26 mouse cellular contexts compared by ENCODE assay signal in the genomic region with DNA sequence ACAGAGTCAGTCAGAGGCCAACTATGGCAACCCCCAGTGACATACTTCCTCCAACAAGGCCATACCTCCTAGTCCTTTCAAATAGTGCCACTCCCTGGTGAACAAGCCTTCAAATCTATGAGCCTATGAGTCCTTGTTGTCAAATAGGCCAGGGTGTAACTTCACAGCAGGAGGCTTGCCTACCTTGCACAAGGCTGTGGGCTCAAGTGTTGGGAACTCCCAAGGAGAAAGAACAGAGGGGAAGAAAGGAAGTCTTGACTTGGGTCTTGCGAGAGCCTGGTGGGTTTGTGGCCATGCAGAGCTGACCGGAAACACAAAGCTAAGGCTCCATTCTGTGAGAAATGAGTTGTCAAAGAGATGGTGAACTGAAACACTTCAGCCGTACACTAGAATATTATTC.
DNase-seq lines count a peak whose midpoint lies in the region; ATAC-seq and TF ChIP-seq lines count a peak whose summit lies in the region.
"Had no signal": no experiment of that assay in that cellular context is flagged by ENCODE, and none has a peak within 500 bp of the region (broad histone marks: within the 10 kb centered on the region; RNA-seq: fewer than 3 reads in every experiment).

No protein-coding gene starts in this region.

- TF ChIP-seq POLR2A in bone marrow, adult 2 months (IDR thresholded peaks at IDR 0.05; ENCODE audit: borderline replicate concordance, control insufficient read depth, low read depth, low read length), result no peak

- no peak overlapping the region for H3K9ac ChIP-seq in midbrain, embryonic 11.5 days (ENCODE audit: low read length)
- no peak overlapping the region for H3K9ac ChIP-seq in midbrain, postnatal 0 days (replicated peaks; ENCODE audit: low read length, poor library complexity, severe bottlenecking)
- H3K9ac ChIP-seq: embryonic facial prominence, embryonic 13.5 days; embryonic facial prominence, embryonic 15.5 days; forebrain, embryonic 12.5 days had no signal

- TF ChIP-seq CTCF in midbrain, postnatal 0 days (IDR thresholded peaks at IDR 0.05), result no peak
- TF ChIP-seq CTCF in bone marrow, adult 2 months (IDR thresholded peaks at IDR 0.05; ENCODE audit: control insufficient read depth, insufficient read depth, low read length), result no peak

- H3K9me3 ChIP-seq in midbrain, embryonic 11.5 days (ENCODE audit: control insufficient read depth, low read length), result no peaks in the 10 kb centered on the region
- no peaks in the 10 kb centered on the region for H3K9me3 ChIP-seq in midbrain, postnatal 0 days (ENCODE audit: low read length)
- H3K9me3 ChIP-seq: embryonic facial prominence, embryonic 13.5 days; embryonic facial prominence, embryonic 15.5 days; forebrain, embryonic 10.5 days; forebrain, embryonic 12.5 days had no signal

- H3K36me3 ChIP-seq in midbrain, embryonic 11.5 days (ENCODE audit: control insufficient read depth, insufficient read depth, low read length), result no peaks in the 10 kb centered on the region
- H3K36me3 ChIP-seq in midbrain, postnatal 0 days (ENCODE audit: insufficient read depth, low read length), result no peaks in the 10 kb centered on the region
- H3K36me3 ChIP-seq: embryonic facial prominence, embryonic 13.5 days; embryonic facial prominence, embryonic 15.5 days; forebrain, embryonic 10.5 days; forebrain, embryonic 12.5 days had no signal

- H3K4me3 ChIP-seq in midbrain, embryonic 11.5 days (ENCODE audit: low read depth, low read length), result no peak overlapping the region
- H3K4me3 ChIP-seq in midbrain, postnatal 0 days (ENCODE audit: low read depth, low read length), result no peak overlapping the region
- no peak overlapping the region for H3K4me3 ChIP-seq in bone marrow, adult 2 months (replicated peaks; ENCODE audit: control insufficient read depth, low read depth, low read length)
- H3K4me3 ChIP-seq: embryonic facial prominence, embryonic 13.5 days; embryonic facial prominence, embryonic 15.5 days; erythroblast, embryonic 14.5 days; forebrain, embryonic 10.5 days; forebrain, embryonic 12.5 days had no signal

- intact Hi-C loops in heart, postnatal 10 days (cut with DNase I), result no loop called here

- no peak overlapping the region for H3K4me2 ChIP-seq in midbrain, embryonic 11.5 days
- H3K4me2 ChIP-seq in midbrain, postnatal 0 days (ENCODE audit: low read depth, low read length, poor library complexity, severe bottlenecking), result no peak overlapping the region
- H3K4me2 ChIP-seq: embryonic facial prominence, embryonic 13.5 days; embryonic facial prominence, embryonic 15.5 days; forebrain, embryonic 12.5 days had no signal

- no peaks in the 10 kb centered on the region for H3K27me3 ChIP-seq in midbrain, embryonic 11.5 days (ENCODE audit: control insufficient read depth, insufficient read depth, low read length)
- no peaks in the 10 kb centered on the region for H3K27me3 ChIP-seq in midbrain, postnatal 0 days (ENCODE audit: insufficient read depth, low read length)
- H3K27me3 ChIP-seq: embryonic facial prominence, embryonic 13.5 days; embryonic facial prominence, embryonic 15.5 days; forebrain, embryonic 12.5 days had no signal

- no peak for ATAC-seq in midbrain, embryonic 11.5 days (ENCODE audit: low FRiP score)
- no peak for ATAC-seq in midbrain, postnatal 0 days (ENCODE audit: low FRiP score)
- ATAC-seq in megakaryocyte, adult 5-6 weeks (ENCODE audit: poor library complexity, severe bottlenecking), result peak; percentile 33
- peak; percentile 27; the same call in 1 of the 2 replicates for ATAC-seq in neutrophil, adult 5-6 weeks (ENCODE audit: extremely low read depth, insufficient number of reproducible peaks, low FRiP score, poor library complexity, severe bottlenecking)
- ATAC-seq: activated CD4-positive, CD25-positive, alpha-beta regulatory T cell, adult 4 months; forebrain, embryonic 14.5 days; forebrain, embryonic 16.5 days had no signal

- no peaks in the 10 kb centered on the region for H3K4me1 ChIP-seq in midbrain, embryonic 11.5 days (ENCODE audit: control insufficient read depth, insufficient read depth, low read length)
- no peaks in the 10 kb centered on the region for H3K4me1 ChIP-seq in midbrain, postnatal 0 days (ENCODE audit: insufficient read depth, low read length)
- H3K4me1 ChIP-seq in bone marrow, adult 2 months (ENCODE audit: control insufficient read depth, insufficient read depth, low read length), result peaks cover 14% of the 10 kb centered on the region; the same call in 1 of the 2 replicates

- peak; percentile 71 for DNase-seq in midbrain, embryonic 11.5 days (ENCODE audit: low spot score, missing footprints)
- DNase-seq in midbrain, postnatal 0 days (ENCODE audit: low spot score), result no peak
- no peak for DNase-seq in heart, postnatal 10 days
- no peak for DNase-seq in layer of hippocampus, postnatal 36 days
- DNase-seq in retina, postnatal 1 day, result no peak
- DNase-seq: adrenal gland, adult 8-10 months; adrenal gland, postnatal 14 days; adrenal gland, postnatal 36 days; cerebellum, adult 11 months; cerebellum, adult 18-20 months; cerebellum, adult 8-10 months; cerebellum, adult 9-11 months; cerebellum, postnatal 14 days; cerebellum, postnatal 36 days; embryo, embryonic 11 days had no signal

- whole genome bisulfite sequencing in midbrain, embryonic 11.5 days, result 97% methylated on average over 3 of the region's 3 CpGs
- 98% methylated on average over 3 of the region's 3 CpGs for WGBS in midbrain, postnatal 0 days
- 53% methylated on average over 3 of the region's 3 CpGs for WGBS in bone marrow, adult 2 months

- no peak overlapping the region for H3K27ac ChIP-seq in midbrain, embryonic 11.5 days (ENCODE audit: low read depth, low read length)
- H3K27ac ChIP-seq in midbrain, postnatal 0 days (ENCODE audit: low read depth, low read length), result no peak overlapping the region
- peak overlapping the region; percentile 44; the same call in 1 of the 2 replicates for H3K27ac ChIP-seq in bone marrow, adult 2 months (ENCODE audit: control insufficient read depth, insufficient read depth, low read depth, low read length, poor library complexity)
- H3K27ac ChIP-seq: embryonic facial prominence, embryonic 13.5 days; embryonic facial prominence, embryonic 15.5 days; forebrain, embryonic 10.5 days; forebrain, embryonic 12.5 days had no signal

Comparison
In these comparisons a context has a peak if more than half of its experiments do, and no peak if none do; other contexts are left out.
1. ATAC-seq: peak in megakaryocyte, adult 5-6 weeks (single experiment) and neutrophil, adult 5-6 weeks (single experiment); none in midbrain, embryonic 11.5 days (single experiment) and midbrain, postnatal 0 days (single experiment).